Mouse (Mus musculus) stomach, embryonic 15.5 days (tissue): Measurements from ENCODE around the gene Tarbp2. TPM values are rescaled to one million over a fixed set of nuclear protein-coding genes. Genes with fewer than 3 reads are reported as not detected.

Experiments used
- ATAC-seq: fragments of 200-750 bp; cut with Nextera tagmentation; 2 replicates; pipeline ENCODE4 v1.8.0; 2017; ENCODE audit warnings: low read depth, moderate number of reproducible peaks, moderate TSS enrichment; ENCODE audit not compliant: insufficient read depth, low FRiP score
- H3K27ac ChIP-seq: fragments of 300-500 bp; sonication (generic); 2 replicates; pipeline ENCODE4 v1.5.1; 2015; ENCODE audit warnings: mild to moderate bottlenecking, inconsistent platforms
- H3K27me3 ChIP-seq: fragments of 300-500 bp; sonication (generic); replicated peaks from 2 replicates; pipeline ENCODE4 v1.6.1; 2015; ENCODE audit warnings: inconsistent platforms
- H3K36me3 ChIP-seq: fragments of 300-500 bp; sonication (generic); 2 replicates; pipeline ENCODE4 v1.6.1; 2015; ENCODE audit warnings: inconsistent platforms
- H3K4me1 ChIP-seq: fragments of 300-500 bp; sonication (generic); 2 replicates; pipeline ENCODE4 v1.6.1; 2015; ENCODE audit warnings: inconsistent platforms
- H3K4me2 ChIP-seq: fragments of 300-500 bp; sonication (generic); 2 replicates; pipeline ENCODE4 v1.6.1; 2015; ENCODE audit warnings: mild to moderate bottlenecking, inconsistent platforms
- H3K4me3 ChIP-seq: fragments of 300-500 bp; sonication (generic); replicated peaks from 2 replicates; pipeline ENCODE4 v1.5.1; 2015; ENCODE audit warnings: inconsistent platforms
- H3K9ac ChIP-seq: fragments of 300-500 bp; sonication (generic); 2 replicates; pipeline ENCODE4 v1.6.1; 2015; ENCODE audit warnings: inconsistent platforms
- H3K9me3 ChIP-seq: fragments of 300-500 bp; sonication (generic); 2 replicates; pipeline ENCODE4 v1.6.1; 2016; ENCODE audit warnings: inconsistent platforms
- WGBS: fragments of 180-500 bp; shearing (Covaris S2); methylation state at CpG from one replicate; pipeline ENCODE4 v1.1.7; 2015; 5-methylcytosine and 5-hydroxymethylcytosine counted together
- polyA plus RNA-seq: library from polyadenylated mRNA; unstranded; fragments of >200 nt; fragmentation: Nextera tagmentation; extraction: Ambion mirVana; gene quantifications from 2 replicates; pipeline ENCODE4 v1.2.1, GENCODE M21; 2015

The Tarbp2 gene
- 87.3 and 92.0 TPM in 2 replicates for polyA plus RNA-seq

GRCm38 (mm10) chr15:102517976-102518858 lies at the start of gene Tarbp2:
TSS of gene Tarbp2 (plus strand) at chr15:102518192.
- peak; percentile 94 for ATAC-seq
- under 1% methylated on average over 60 of the region's 60 CpGs for WGBS

GRCm38 (mm10) chr15:102468675-102469370 lies 49.2 kb upstream of the Tarbp2 start:
- H3K9me3 ChIP-seq: no peaks in the 10 kb centered on the region
- H3K27me3 ChIP-seq: no peaks in the 10 kb centered on the region
- ATAC-seq: no peak
- 93% methylated on average over 9 of the region's 9 CpGs for WGBS
- 0 out of 2 replicates have a peak, but pooled peaks cover 4% of the 10 kb centered on the region for H3K36me3 ChIP-seq
- H3K27ac ChIP-seq: no peak overlapping the region
- no peak overlapping the region for H3K4me3 ChIP-seq
- no peak overlapping the region for H3K9ac ChIP-seq
- no peak overlapping the region for H3K4me2 ChIP-seq
- H3K4me1 ChIP-seq: peaks cover 3% of the 10 kb centered on the region; the same call in 1 of the 2 replicates

More at GRCm38 (mm10) chr15:102517976-102518858, at the start of gene Tarbp2:
- Histone ChIP-seq H3K27ac (peak within 1 kb of the TSS; percentile 100), H3K4me3 (peak within 1 kb of the TSS; percentile 75), H3K4me1 (peaks cover 30% of the 10 kb centered on the region), H3K9me3 (no peaks in the 10 kb centered on the region), H3K36me3 (peaks cover 9% of the 10 kb centered on the region; the same call in 1 of the 2 replicates), H3K27me3 (no peaks in the 10 kb centered on the region), H3K9ac (peak within 1 kb of the TSS; percentile 82), H3K4me2 (peak within 1 kb of the TSS; percentile 93)

GRCm38 (mm10) chr15:102470183-102470604 lies 47.8 kb upstream of the Tarbp2 start, which contains the start of gene Pcbp2:
TSS of gene Pcbp2 (plus strand) at chr15:102470539.
- WGBS: under 1% methylated on average over 27 of the region's 40 CpGs

DNA sequence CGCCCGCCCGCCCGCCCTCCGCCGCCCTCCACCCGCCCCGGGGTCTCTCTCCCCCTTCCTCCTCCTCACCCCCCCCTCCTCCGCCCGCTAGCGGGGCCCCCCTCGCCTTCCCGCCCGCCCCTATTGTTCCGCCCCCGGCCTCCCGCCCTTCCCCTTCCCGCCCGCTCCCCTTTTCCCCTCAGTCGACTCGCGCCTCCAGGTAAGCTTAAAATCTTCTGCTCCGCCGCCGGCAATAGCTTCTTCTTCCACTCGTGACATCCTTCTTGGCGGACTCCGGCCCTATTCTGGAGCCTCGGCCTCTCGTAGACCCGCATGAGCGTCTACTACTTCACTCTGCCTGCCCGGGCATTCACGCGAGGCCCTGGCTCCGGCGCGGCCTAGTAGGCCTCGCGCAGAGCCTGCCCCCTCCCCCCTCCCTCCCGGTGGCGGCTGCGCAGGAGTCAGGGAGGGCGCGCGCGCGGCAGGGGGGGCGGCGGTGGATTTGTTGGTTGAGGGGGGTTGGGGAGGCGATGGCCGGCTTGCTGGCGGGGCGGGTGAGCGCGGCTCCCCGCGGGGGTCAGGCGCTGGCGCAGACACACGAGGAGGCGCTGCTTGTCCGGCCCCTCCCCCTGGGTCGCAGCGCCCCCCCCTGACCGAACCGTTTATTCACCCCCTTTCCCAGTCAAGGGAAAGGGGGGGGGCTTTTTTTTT lies 47.2 kb upstream of the Tarbp2 start:
- Histone ChIP-seq H3K4me2 (peak overlapping the region; percentile 58), H3K36me3 (peaks cover 17% of the 10 kb centered on the region), H3K4me1 (peaks cover 3% of the 10 kb centered on the region; the same call in 1 of the 2 replicates), H3K4me3 (peak overlapping the region; percentile 88), H3K27me3 (no peaks in the 10 kb centered on the region), H3K27ac (peak overlapping the region; percentile 97), H3K9me3 (no peaks in the 10 kb centered on the region), H3K9ac (peak overlapping the region; percentile 93)
- peak; percentile 54 for ATAC-seq
- 1% methylated on average over 38 of the region's 67 CpGs for WGBS

More at GRCm38 (mm10) chr15:102470183-102470604, 47.8 kb upstream of the Tarbp2 start, which contains the start of gene Pcbp2:
- no peaks in the 10 kb centered on the region for H3K9me3 ChIP-seq
- peaks cover 11% of the 10 kb centered on the region; the same call in 1 of the 2 replicates for H3K36me3 ChIP-seq
- H3K4me2 ChIP-seq: peak within 1 kb of the TSS; percentile 58
- H3K27me3 ChIP-seq: no peaks in the 10 kb centered on the region
- peak within 1 kb of the TSS; percentile 88 for H3K4me3 ChIP-seq
- H3K9ac ChIP-seq: peak within 1 kb of the TSS; percentile 93
- peak within 1 kb of the TSS; percentile 97 for H3K27ac ChIP-seq
- H3K4me1 ChIP-seq: peaks cover 3% of the 10 kb centered on the region; the same call in 1 of the 2 replicates
- ATAC-seq: peak; percentile 100

- peaks cover 22% of the 10 kb centered on the region for H3K36me3 ChIP-seq
- no peaks in the 10 kb centered on the region for H3K9me3 ChIP-seq
- H3K27me3 ChIP-seq: no peaks in the 10 kb centered on the region
- ATAC-seq: no peak
- peak overlapping the region; percentile 93 for H3K9ac ChIP-seq
- under 1% methylated on average over 10 of the region's 10 CpGs for WGBS
- peaks cover 3% of the 10 kb centered on the region; the same call in 1 of the 2 replicates for H3K4me1 ChIP-seq
- peak overlapping the region; percentile 88 for H3K4me3 ChIP-seq
- peak overlapping the region; percentile 97 for H3K27ac ChIP-seq
- peak overlapping the region; percentile 58 for H3K4me2 ChIP-seq
Observed at GRCm38 (mm10) chr15:102471295-102471645, 46.7 kb upstream of the Tarbp2 start.

DNA sequence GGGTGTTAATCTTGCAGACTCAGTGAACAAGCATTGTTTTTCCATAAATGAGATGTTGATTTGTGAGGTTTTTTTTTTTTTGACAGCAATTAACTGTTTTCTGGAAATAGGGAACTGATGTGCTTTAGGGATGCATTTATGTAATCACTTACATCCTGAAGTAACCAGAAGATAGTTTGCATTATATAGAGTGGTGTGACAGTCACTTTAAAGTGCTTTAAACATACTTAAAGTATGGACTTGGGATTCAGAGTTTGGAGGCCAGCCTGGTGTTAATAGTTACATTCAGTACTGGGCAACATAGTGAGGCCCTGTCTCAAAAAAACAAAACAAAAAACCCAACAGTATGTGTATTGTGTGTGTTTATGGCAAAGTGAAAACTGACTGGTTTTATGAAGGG lies 46.3 kb upstream of the Tarbp2 start:
- no peak overlapping the region for H3K9ac ChIP-seq
- peak overlapping the region; percentile 58 for H3K4me2 ChIP-seq
- peaks cover 25% of the 10 kb centered on the region for H3K36me3 ChIP-seq
- H3K4me1 ChIP-seq: peaks cover 3% of the 10 kb centered on the region; the same call in 1 of the 2 replicates
- peak overlapping the region; percentile 88; the same call in 1 of the 2 replicates for H3K4me3 ChIP-seq
- H3K27ac ChIP-seq: no peak overlapping the region
- ATAC-seq: no peak
- H3K27me3 ChIP-seq: no peaks in the 10 kb centered on the region
- H3K9me3 ChIP-seq: no peaks in the 10 kb centered on the region

GRCm38 (mm10) chr15:102473246-102473645 lies 44.7 kb upstream of the Tarbp2 start:
- Histone ChIP-seq H3K4me2 (no peak overlapping the region), H3K9ac (no peak overlapping the region), H3K27ac (no peak overlapping the region), H3K4me1 (peaks cover 3% of the 10 kb centered on the region; the same call in 1 of the 2 replicates), H3K27me3 (no peaks in the 10 kb centered on the region), H3K9me3 (no peaks in the 10 kb centered on the region), H3K4me3 (no peak overlapping the region), H3K36me3 (peaks cover 32% of the 10 kb centered on the region)
- WGBS: 67% methylated on average over 2 of the region's 2 CpGs
- ATAC-seq: no peak

DNA sequence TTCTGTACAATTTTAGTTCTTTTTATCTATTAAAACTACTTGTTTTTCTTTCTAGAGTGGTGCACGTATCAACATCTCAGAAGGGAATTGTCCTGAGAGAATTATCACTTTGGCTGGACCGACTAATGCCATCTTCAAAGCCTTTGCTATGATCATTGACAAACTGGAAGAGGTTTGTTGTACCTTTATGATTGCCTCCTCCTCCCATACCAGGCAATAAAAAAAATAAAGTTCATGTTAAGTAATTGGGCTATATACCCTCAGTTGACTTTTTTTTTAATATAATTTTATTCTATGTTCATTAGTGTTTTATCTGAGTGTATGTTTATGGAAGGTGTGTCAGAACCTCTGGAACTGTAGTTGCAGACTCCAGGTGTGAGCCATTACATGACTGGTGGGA lies 43.5 kb upstream of the Tarbp2 start:
- H3K9ac ChIP-seq: no peak overlapping the region
- peaks cover 3% of the 10 kb centered on the region; the same call in 1 of the 2 replicates for H3K4me1 ChIP-seq
- H3K9me3 ChIP-seq: no peaks in the 10 kb centered on the region
- H3K36me3 ChIP-seq: peaks cover 34% of the 10 kb centered on the region
- ATAC-seq: no peak
- H3K27me3 ChIP-seq: no peaks in the 10 kb centered on the region
- 88% methylated on average over 2 of the region's 2 CpGs for WGBS
- no peak overlapping the region for H3K4me3 ChIP-seq
- no peak overlapping the region for H3K4me2 ChIP-seq
- H3K27ac ChIP-seq: no peak overlapping the region

DNA sequence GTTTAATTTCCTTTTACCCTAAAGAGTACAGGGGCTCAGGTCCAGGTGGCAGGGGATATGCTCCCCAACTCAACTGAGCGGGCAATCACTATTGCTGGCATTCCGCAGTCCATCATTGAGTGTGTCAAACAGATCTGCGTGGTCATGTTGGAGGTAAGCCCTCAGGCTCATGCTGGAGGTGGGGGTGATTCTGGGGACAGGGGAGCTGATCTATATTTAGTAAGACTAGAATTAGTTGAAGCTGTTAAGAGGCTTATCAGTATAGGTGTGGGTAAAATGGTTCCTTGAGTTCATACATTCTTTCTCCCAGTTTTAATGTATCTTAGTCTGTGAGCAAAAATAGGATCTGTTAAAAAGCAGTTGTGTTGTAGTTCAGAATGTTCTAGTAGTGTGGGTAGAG lies 34.9 kb upstream of the Tarbp2 start:
- WGBS: 86% methylated on average over 3 of the region's 3 CpGs
- Histone ChIP-seq H3K4me1 (no peaks in the 10 kb centered on the region), H3K4me3 (no peak overlapping the region), H3K9me3 (no peaks in the 10 kb centered on the region), H3K36me3 (peaks cover 49% of the 10 kb centered on the region), H3K27me3 (no peaks in the 10 kb centered on the region), H3K9ac (no peak overlapping the region), H3K4me2 (no peak overlapping the region), H3K27ac (no peak overlapping the region)
- ATAC-seq: no peak

DNA sequence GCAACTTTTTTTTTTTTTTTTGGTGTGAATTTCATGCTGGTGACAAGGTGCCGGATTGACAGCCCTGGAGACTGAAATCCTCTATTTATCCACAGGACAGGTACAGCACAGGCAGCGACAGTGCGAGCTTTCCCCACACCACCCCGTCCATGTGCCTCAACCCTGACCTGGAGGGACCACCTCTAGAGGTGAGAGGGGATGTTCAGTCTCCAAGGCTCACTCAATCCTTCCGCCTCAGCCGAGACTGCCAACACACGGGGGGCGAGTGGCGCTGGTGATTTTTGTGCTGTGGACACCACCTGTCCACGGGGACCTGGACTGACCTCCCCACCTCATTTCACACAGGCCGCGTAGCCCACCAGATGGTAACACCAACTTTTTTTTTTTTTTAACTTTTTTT lies 32.1 kb upstream of the Tarbp2 start:
- no peak overlapping the region for H3K4me2 ChIP-seq
- H3K4me3 ChIP-seq: no peak overlapping the region
- H3K9ac ChIP-seq: no peak overlapping the region
- H3K9me3 ChIP-seq: no peaks in the 10 kb centered on the region
- peaks cover 69% of the 10 kb centered on the region for H3K36me3 ChIP-seq
- no peak for ATAC-seq
- no peak overlapping the region for H3K27ac ChIP-seq
- 93% methylated on average over 12 of the region's 12 CpGs for WGBS
- no peaks in the 10 kb centered on the region for H3K27me3 ChIP-seq
- H3K4me1 ChIP-seq: no peaks in the 10 kb centered on the region

DNA sequence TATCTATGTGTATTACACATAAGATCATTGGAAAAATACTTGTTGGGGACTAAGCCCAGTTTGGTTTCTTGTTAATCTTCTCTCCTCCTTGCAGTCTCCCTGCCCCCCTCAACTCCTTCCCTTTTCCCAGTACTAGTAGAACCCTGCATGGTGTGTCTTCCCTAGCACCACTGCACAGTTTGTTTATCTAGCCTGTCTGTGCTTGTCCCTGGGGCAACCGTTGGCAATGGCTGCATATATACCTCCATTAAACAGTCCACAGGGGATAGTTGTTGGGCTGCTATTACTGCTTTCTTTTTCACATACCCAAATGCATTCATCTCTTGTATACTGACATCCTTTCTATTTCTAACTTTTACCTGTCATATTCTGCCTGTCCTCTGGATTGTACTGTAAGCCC lies 30.3 kb upstream of the Tarbp2 start:
- Histone ChIP-seq H3K9ac (no peak overlapping the region), H3K9me3 (no peaks in the 10 kb centered on the region), H3K4me1 (no peaks in the 10 kb centered on the region), H3K36me3 (peaks cover 67% of the 10 kb centered on the region), H3K4me2 (no peak overlapping the region), H3K4me3 (no peak overlapping the region), H3K27me3 (no peaks in the 10 kb centered on the region), H3K27ac (no peak overlapping the region)
- no peak for ATAC-seq
- WGBS: 31% methylated on average over 1 of the region's 1 CpGs
